Mouse (Mus musculus): ENCODE measurements around the gene Csta1. TPM values are rescaled to one million over a fixed set of nuclear protein-coding genes. Genes with fewer than 3 reads are reported as not detected.

The Csta1 gene
- not detected for total RNA-seq (2023)

DNA sequence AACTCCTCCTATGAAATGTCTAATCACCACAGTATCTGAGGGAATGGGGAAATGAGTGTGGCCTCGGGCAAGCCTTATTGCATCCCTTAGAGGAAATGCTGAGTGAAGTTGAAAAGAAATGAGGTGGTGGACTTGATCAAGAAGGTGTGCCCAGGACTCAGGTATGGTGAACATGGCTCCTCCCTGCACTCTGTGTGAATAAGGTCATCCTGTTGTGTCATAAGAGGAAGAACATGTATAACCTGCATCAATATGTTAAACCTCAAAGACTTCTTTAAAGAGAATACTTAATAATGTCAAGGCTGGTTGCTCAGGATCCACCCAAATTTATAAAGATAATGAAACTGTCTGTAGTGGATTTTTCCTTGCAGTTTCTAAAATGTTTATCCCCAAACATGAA lies at the start of gene Csta1:
Csta1 (minus strand) TSS at position 101 of the 400 bp plus-strand sequence.

GRCm38 (mm10) chr16:36156402-36156975 lies 25.4 kb upstream of the Csta1 start, which contains the start of gene Stfa2l1:
Stfa2l1 (plus strand) TSS chr16:36156811.

DNA sequence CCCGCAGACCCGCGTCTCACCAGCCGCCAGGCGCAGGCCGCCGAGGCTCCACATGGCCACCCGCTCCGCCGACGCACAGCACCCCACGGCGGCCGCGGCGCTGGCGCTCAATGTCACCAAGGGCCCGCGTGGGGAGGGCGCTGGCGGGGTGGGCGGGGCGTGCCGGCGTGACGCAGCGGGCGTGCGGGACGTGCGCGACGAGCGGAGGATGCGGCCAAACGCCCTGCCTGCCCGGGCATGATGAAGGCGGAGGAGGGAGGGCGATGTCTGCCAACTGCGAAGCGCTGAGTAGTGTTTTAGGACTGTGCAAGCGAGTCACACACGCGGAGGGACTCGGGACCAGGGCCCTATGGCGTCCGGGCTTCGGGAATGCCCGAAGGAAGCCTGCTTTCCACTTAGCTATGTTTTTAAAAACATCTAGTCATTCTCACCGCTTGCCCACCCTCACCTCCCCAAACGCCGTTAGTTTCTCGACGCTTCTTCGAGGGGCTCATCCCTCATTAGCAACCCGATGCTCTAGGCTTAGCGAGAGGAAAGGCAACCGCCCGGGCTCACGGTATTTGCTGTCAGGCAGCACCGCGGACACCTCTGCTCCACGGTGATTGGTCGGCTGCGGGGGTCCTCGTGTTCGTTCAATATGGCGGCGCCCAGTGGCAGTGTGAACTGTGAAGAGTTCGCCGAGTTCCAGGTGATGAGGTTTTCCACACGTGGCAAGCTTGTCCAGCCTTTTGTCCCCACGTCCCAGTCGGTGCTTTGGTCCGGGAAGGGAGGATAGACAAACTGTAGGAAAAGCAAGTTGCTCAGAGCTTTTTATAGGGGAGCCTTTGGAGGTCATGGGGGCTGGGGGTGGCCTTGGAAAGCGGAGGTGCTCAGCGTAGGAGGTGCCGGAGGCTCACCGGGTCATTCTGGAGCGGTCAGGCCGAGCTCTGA lies 59.3 kb downstream of the Csta1 start, which contains the start of the genes Fam162a and Ccdc58:
Fam162a (minus strand) TSS at position 145 of the 930 bp plus-strand sequence.
Ccdc58 (plus strand) TSS at position 236 of the 930 bp plus-strand sequence.

Other genes starting within 250 kb of the Csta1 start
- gene Parp9, start 192.8 kb downstream of the Csta1 start, total RNA-seq (2023) = 10 to 100 TPM; 56.2 to 60.0 TPM
- 10 to 100 TPM; 38.5 to 40.0 TPM for gene Dtx3l, start 192.1 kb downstream of the Csta1 start, total RNA-seq (2023)
- gene Kpna1, start 152.5 kb downstream of the Csta1 start, total RNA-seq (2023) = 10 to 100 TPM; 84.8 to 97.9 TPM
- gene Wdr5b, start 90.1 kb downstream of the Csta1 start, total RNA-seq (2023) = 10 to 100 TPM; 16.3 to 20.7 TPM
- gene Fam162a, start 59.6 kb downstream of the Csta1 start, total RNA-seq (2023) = 10 to 100 TPM; 29.2 to 44.5 TPM
- 10 to 100 TPM; 32.8 to 40.1 TPM for gene Ccdc58, start 59.6 kb downstream of the Csta1 start, total RNA-seq (2023)
- gene Stfa2l1, start 25.6 kb upstream of the Csta1 start, total RNA-seq (2023) = not detected
- not detected for gene Gm5483, start 53.0 kb upstream of the Csta1 start, total RNA-seq (2023)
- gene Gm5416, start 79.2 kb upstream of the Csta1 start, total RNA-seq (2023) = not detected
- gene 2010005H15Rik, start 90.2 kb upstream of the Csta1 start, total RNA-seq (2023) = not detected
- gene Stfa1, start 145.7 kb upstream of the Csta1 start, total RNA-seq (2023) = not detected
- not detected for gene BC117090, start 203.1 kb upstream of the Csta1 start, total RNA-seq (2023)
- not detected for gene BC100530, start 236.5 kb upstream of the Csta1 start, total RNA-seq (2023)